Mouse (Mus musculus) testis, adult 10 weeks (tissue): ENCODE results near the gene Lce1c. TPM values are rescaled to one million over a fixed set of nuclear protein-coding genes. Genes with fewer than 3 reads are reported as not detected.

Source experiments
- polyA plus RNA-seq: library from polyadenylated mRNA; stranded (reverse); fragments of 350-450 nt; fragmentation: Illumina TruSeq; extraction: RNeasy Lipid Tissue Mini Kit (QIAGEN cat#74804); gene quantifications from one replicate; pipeline ENCODE4 v1.2.3, GENCODE M21; 2014; ENCODE audit warnings: low read depth, low replicate concordance

Gene Lce1c
- not detected for polyA plus RNA-seq

DNA sequence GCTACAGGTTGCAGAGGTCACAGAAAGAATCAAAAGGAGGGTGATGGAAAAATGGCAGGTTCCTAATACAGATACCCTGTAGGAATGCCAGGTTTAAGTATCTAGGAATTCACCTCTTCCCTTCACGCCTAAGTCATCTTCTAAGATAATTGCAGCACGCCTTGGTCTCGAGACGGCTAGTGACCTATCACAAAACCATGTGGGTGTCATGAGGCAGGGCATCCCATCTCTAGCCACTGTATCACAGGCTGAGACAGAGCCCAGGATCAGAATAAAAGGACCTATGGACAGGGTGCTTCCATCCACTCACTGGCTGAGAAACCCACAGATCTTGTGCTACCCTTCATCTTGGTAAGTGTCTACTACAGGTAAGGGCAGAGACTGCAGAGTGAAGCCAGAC, at the start of gene Lce1c:
Gene Lce1c, plus strand, starts transcription at position 301 of the 400 bp plus-strand sequence.

DNA sequence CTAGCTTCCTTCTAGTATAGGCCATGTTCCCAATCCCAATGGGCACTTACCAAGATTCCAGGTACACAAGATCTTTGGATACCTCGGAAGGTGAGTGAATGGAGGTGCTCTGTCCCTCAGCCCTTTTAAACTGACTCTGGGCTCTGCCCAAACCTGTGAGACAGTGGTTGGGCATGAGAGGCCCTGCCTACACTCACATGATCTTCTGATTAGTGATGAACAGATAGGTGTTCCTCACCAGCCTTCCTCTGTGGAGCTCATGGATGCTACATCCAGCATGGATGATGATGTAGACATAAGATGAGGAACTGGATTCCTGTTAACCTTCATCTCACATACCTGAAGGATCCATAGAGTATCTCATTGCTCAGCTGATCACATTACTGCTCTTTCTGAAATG, 30.8 kb upstream of the Lce1c start, which contains the start of gene Lce1a1:
Gene Lce1a1, minus strand, starts transcription at position 101 of the 400 bp plus-strand sequence.

GRCm38 (mm10) chr3:92656826-92657225, 22.2 kb upstream of the Lce1c start, which contains the start of gene Lce1b:
Gene Lce1b (minus strand): TSS chr3:92656926.

GRCm38 (mm10) chr3:92670215-92670614, 8.8 kb upstream of the Lce1c start, which contains the start of gene Lce1a2:
Gene Lce1a2 (minus strand): TSS chr3:92670315.

DNA sequence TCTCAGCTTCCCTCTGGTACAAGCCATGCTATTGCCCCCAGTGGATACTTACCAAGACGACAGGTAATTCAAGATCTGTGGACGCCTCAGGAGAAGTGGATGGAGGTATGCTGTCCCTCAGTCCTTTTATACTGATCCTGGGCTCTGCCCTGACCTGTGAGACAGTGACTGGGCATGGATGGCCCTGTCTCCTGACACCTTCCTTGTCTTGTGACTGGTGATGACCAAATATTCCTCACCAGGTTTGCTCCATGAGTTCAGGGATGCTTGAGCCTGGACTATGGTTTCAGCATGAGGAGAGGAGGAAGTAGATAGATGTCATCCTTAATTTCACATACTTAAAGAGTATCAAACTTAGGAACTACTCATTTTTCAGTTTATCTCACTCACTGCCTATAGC, 8.1 kb downstream of the Lce1c start, which contains the start of gene Lce1d:
Gene Lce1d, minus strand, starts transcription at position 101 of the 400 bp plus-strand sequence.

DNA sequence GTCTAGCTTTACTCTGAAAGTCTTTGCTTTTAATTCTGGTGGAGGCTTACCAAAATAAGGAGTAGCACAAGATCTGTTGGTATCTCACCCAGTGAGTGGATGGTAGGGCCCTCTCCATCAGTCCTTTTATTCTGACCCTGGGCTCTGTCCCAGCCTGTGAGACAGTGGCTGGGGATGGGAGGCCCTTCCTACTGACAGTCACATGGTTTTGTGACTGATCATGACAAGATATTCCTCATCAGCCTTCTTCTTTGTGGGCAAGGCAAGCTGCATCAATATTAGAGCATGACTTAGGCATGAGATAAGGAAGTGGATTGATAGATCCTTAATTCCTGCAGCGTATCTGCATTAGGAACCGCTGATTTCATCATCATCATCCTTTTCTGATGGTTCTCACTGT, 29.9 kb downstream of the Lce1c start, which contains the start of gene Lce1e:
Gene Lce1e, minus strand, starts transcription at position 101 of the 400 bp plus-strand sequence.

DNA sequence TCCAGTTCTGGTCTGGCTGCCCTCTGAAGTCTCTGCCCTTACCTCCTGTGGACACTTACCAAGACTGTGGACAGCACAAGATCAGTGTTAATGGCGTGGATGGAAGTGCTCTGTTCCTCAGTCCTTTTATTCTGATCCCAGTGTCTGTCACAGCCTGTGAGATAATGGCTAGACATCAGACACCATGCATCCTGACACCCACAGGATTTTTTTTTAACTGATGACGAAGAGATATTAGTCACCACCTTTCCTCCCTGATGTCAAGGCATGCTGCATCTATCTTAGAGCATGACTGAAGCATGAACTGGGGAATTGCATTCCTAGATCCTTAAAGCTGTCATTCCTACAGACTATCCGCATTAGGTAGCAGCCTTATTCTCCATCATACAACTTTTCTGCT, 41.2 kb downstream of the Lce1c start, which contains the start of gene Lce1f:
Gene Lce1f, minus strand, starts transcription at position 101 of the 400 bp plus-strand sequence.

Other genes starting within 250 kb of the Lce1c start
- gene Gm9774, start 249.8 kb upstream of the Lce1c start, polyA plus RNA-seq = 5.4 TPM
- not detected for gene Sprr2k, start 246.7 kb upstream of the Lce1c start, polyA plus RNA-seq
- gene Sprr1b, start 240.5 kb upstream of the Lce1c start, polyA plus RNA-seq = not detected
- gene Sprr3, start 220.5 kb upstream of the Lce1c start, polyA plus RNA-seq = not detected
- not detected for gene Sprr1a, start 193.4 kb upstream of the Lce1c start, polyA plus RNA-seq
- gene Sprr4, start 178.8 kb upstream of the Lce1c start, polyA plus RNA-seq = not detected
- gene 2310046K23Rik, start 144.7 kb upstream of the Lce1c start, polyA plus RNA-seq = not detected
- gene Ivl, start 105.5 kb upstream of the Lce1c start, polyA plus RNA-seq = 0.21 TPM
- 4,960 TPM for gene Smcp, start 90.2 kb upstream of the Lce1c start, polyA plus RNA-seq
- 0.48 TPM for gene 2210017I01Rik, start 71.8 kb upstream of the Lce1c start, polyA plus RNA-seq
- gene Lce6a, start 57.6 kb upstream of the Lce1c start, polyA plus RNA-seq = 2.4 TPM
- gene Lce1a1, start 30.9 kb upstream of the Lce1c start, polyA plus RNA-seq = not detected
- not detected for gene Lce1b, start 22.3 kb upstream of the Lce1c start, polyA plus RNA-seq
- gene Lce1a2, start 8.9 kb upstream of the Lce1c start, polyA plus RNA-seq = not detected
- gene Lce1d, start 8.0 kb downstream of the Lce1c start, polyA plus RNA-seq = not detected
- gene Lce1e, start 29.8 kb downstream of the Lce1c start, polyA plus RNA-seq = not detected
- not detected for gene Lce1f, start 41.1 kb downstream of the Lce1c start, polyA plus RNA-seq
- not detected for gene Gm38119, start 59.8 kb downstream of the Lce1c start, polyA plus RNA-seq
- gene Lce1g, start 73.1 kb downstream of the Lce1c start, polyA plus RNA-seq = not detected
- gene Lce1h, start 85.8 kb downstream of the Lce1c start, polyA plus RNA-seq = not detected
- not detected for gene Lce1i, start 99.7 kb downstream of the Lce1c start, polyA plus RNA-seq
- not detected for gene Lce1j, start 111.3 kb downstream of the Lce1c start, polyA plus RNA-seq
- not detected for gene Lce1k, start 128.6 kb downstream of the Lce1c start, polyA plus RNA-seq
- not detected for gene Kprp, start 148.0 kb downstream of the Lce1c start, polyA plus RNA-seq
- not detected for gene Lce1l, start 172.0 kb downstream of the Lce1c start, polyA plus RNA-seq
- not detected for gene 2310050C09Rik, start 191.0 kb downstream of the Lce1c start, polyA plus RNA-seq
- not detected for gene Lce3a, start 247.0 kb downstream of the Lce1c start, polyA plus RNA-seq